In the genomic region with DNA sequence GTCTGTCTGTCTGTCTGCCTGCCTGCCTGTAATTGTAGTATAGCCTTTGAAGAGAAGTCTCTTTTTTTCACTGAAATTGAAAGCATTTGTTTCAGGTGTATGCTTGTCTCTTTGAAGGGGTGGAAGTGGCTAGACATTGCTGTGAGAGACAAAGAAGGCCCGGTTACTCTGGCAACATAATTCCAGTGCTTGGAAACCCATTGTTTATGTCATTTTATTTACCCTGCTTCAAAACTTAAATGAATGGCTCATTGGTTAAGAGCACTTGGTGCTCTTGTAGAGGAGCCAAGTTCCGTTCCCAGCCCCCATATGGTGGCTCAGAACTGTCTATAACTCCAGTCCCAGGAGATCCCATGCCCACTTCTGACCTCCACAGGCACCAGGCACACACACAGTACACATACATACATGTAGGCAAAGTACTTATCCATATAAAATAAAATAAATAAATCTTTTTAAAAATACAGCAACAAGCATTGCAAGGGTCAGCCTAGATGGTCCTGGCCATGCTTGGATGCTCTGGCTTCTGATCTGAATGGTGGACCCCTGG, we compare ENCODE assay signal across 28 mouse cellular contexts.
DNase-seq lines count a peak whose midpoint lies in the region; ATAC-seq and TF ChIP-seq lines count a peak whose summit lies in the region.
"Had no signal": no experiment of that assay in that cellular context is flagged by ENCODE, and none has a peak within 500 bp of the region (broad histone marks: within the 10 kb centered on the region; RNA-seq: fewer than 3 reads in every experiment).

No protein-coding gene starts in this region.

- no peaks in the 10 kb centered on the region for H3K9me3 ChIP-seq in hindbrain, embryonic 12.5 days (replicated peaks)
- H3K9me3 ChIP-seq in hindbrain, embryonic 10.5 days: no peaks in the 10 kb centered on the region
- H3K9me3 ChIP-seq in midbrain, embryonic 14.5 days (ENCODE audit: control insufficient read depth, low read length): no peaks in the 10 kb centered on the region
- H3K9me3 ChIP-seq in midbrain, embryonic 11.5 days (ENCODE audit: control insufficient read depth, low read length): no peaks in the 10 kb centered on the region
- no peaks in the 10 kb centered on the region for H3K9me3 ChIP-seq in forebrain, embryonic 15.5 days
- H3K9me3 ChIP-seq: embryonic facial prominence, embryonic 13.5 days; liver, embryonic 13.5 days; megakaryocyte, embryonic 14.5 days; midbrain, embryonic 13.5 days; neural tube, embryonic 15.5 days; stomach, embryonic 15.5 days had no signal

- peaks cover 16% of the 10 kb centered on the region for H3K4me1 ChIP-seq in hindbrain, embryonic 12.5 days
- H3K4me1 ChIP-seq in hindbrain, embryonic 10.5 days (replicated peaks): peaks cover 25% of the 10 kb centered on the region
- H3K4me1 ChIP-seq in midbrain, embryonic 14.5 days (ENCODE audit: control insufficient read depth, insufficient read depth, low read length): peaks cover 19% of the 10 kb centered on the region
- H3K4me1 ChIP-seq in midbrain, embryonic 11.5 days (ENCODE audit: control insufficient read depth, insufficient read depth, low read length): no peaks in the 10 kb centered on the region; the same call in 1 of the 2 replicates
- peaks cover 37% of the 10 kb centered on the region for H3K4me1 ChIP-seq in forebrain, embryonic 15.5 days
- no peaks in the 10 kb centered on the region for H3K4me1 ChIP-seq in cerebellum, adult 2 months (ENCODE audit: control insufficient read depth, insufficient read depth, low read length)
- H3K4me1 ChIP-seq: liver, embryonic 13.5 days; megakaryocyte, embryonic 14.5 days had no signal

- 52% methylated on average over 2 of the region's 2 CpGs for WGBS in hindbrain, embryonic 12.5 days
- 63% methylated on average over 2 of the region's 2 CpGs for WGBS in hindbrain, embryonic 10.5 days
- 18% methylated on average over 2 of the region's 2 CpGs for WGBS in midbrain, embryonic 14.5 days
- WGBS in midbrain, embryonic 11.5 days: 34% methylated on average over 2 of the region's 2 CpGs
- WGBS in forebrain, embryonic 15.5 days: 11% methylated on average over 2 of the region's 2 CpGs
- 25% methylated on average over 2 of the region's 2 CpGs for WGBS in cerebellum, adult 2 months

- TF ChIP-seq CTCF in cerebellum, adult 2 months (IDR thresholded peaks at IDR 0.05; ENCODE audit: borderline replicate concordance, insufficient read depth, low read depth, low read length): no peak

- DNase-seq in hindbrain, embryonic 10.5 days (ENCODE audit: low spot score): no peak
- DNase-seq in midbrain, embryonic 14.5 days: peak; percentile 32
- no peak for DNase-seq in midbrain, embryonic 11.5 days (ENCODE audit: low spot score, missing footprints)
- DNase-seq in cerebellum, adult 2 months: no peak
- no peak for DNase-seq in urinary bladder, postnatal 4 days (ENCODE audit: low spot score in 2 of 2)
- DNase-seq in left cerebral cortex, postnatal 10 days (ENCODE audit: extremely low spot score in 1 of 2, low spot score in 2 of 2): no peak
- DNase-seq: adrenal gland, postnatal 36 days; cerebellum, adult 8-10 months; cerebellum, postnatal 25 days; gastrocnemius, postnatal 10 days; heart, postnatal 14 days; kidney, adult 8-10 months; kidney, postnatal 4 days; left cerebral cortex, postnatal 4 days; liver, embryonic 13.5 days; lung, adult 2 months; lung, postnatal 4 days; right cerebral cortex, postnatal 25 days had no signal

- no peaks in the 10 kb centered on the region for H3K27me3 ChIP-seq in hindbrain, embryonic 12.5 days
- no peaks in the 10 kb centered on the region for H3K27me3 ChIP-seq in hindbrain, embryonic 10.5 days (ENCODE audit: insufficient read depth, poor library complexity, severe bottlenecking)
- H3K27me3 ChIP-seq in midbrain, embryonic 14.5 days (ENCODE audit: control insufficient read depth, insufficient read depth, low read length): no peaks in the 10 kb centered on the region
- no peaks in the 10 kb centered on the region for H3K27me3 ChIP-seq in midbrain, embryonic 11.5 days (ENCODE audit: control insufficient read depth, insufficient read depth, low read length)
- H3K27me3 ChIP-seq in forebrain, embryonic 15.5 days: no peaks in the 10 kb centered on the region
- H3K27me3 ChIP-seq in cerebellum, adult 2 months (ENCODE audit: control insufficient read depth, insufficient read depth, low read length): no peaks in the 10 kb centered on the region; the same call in 1 of the 2 replicates
- H3K27me3 ChIP-seq: liver, embryonic 13.5 days; neural tube, embryonic 15.5 days; Patski had no signal

- H3K4me3 ChIP-seq in hindbrain, embryonic 12.5 days: no peak overlapping the region
- no peak overlapping the region for H3K4me3 ChIP-seq in hindbrain, embryonic 10.5 days
- H3K4me3 ChIP-seq in midbrain, embryonic 14.5 days (replicated peaks; ENCODE audit: low read depth, low read length): no peak overlapping the region
- H3K4me3 ChIP-seq in midbrain, embryonic 11.5 days (ENCODE audit: low read depth, low read length): no peak overlapping the region
- no peak overlapping the region for H3K4me3 ChIP-seq in forebrain, embryonic 15.5 days
- no peak overlapping the region for H3K4me3 ChIP-seq in cerebellum, adult 2 months (replicated peaks; ENCODE audit: insufficient read depth, low read depth, low read length)
- H3K4me3 ChIP-seq: embryonic facial prominence, embryonic 13.5 days; liver, embryonic 13.5 days; megakaryocyte, embryonic 14.5 days; midbrain, embryonic 13.5 days; neural tube, embryonic 15.5 days; stomach, embryonic 15.5 days had no signal

- H3K4me2 ChIP-seq in hindbrain, embryonic 12.5 days (replicated peaks): no peak overlapping the region
- H3K4me2 ChIP-seq in midbrain, embryonic 14.5 days (ENCODE audit: low read length): no peak overlapping the region
- H3K4me2 ChIP-seq in midbrain, embryonic 11.5 days: no peak overlapping the region
- H3K4me2 ChIP-seq in forebrain, embryonic 15.5 days (replicated peaks): no peak overlapping the region
- H3K4me2 ChIP-seq: embryonic facial prominence, embryonic 13.5 days; liver, embryonic 13.5 days; midbrain, embryonic 13.5 days; neural tube, embryonic 15.5 days; stomach, embryonic 15.5 days had no signal

- H3K27ac ChIP-seq in hindbrain, embryonic 12.5 days: no peak overlapping the region
- no peak overlapping the region for H3K27ac ChIP-seq in hindbrain, embryonic 10.5 days
- no peak overlapping the region for H3K27ac ChIP-seq in midbrain, embryonic 14.5 days (replicated peaks; ENCODE audit: low read depth, low read length)
- no peak overlapping the region for H3K27ac ChIP-seq in midbrain, embryonic 11.5 days (ENCODE audit: low read depth, low read length)
- peak overlapping the region; percentile 40; the same call in 1 of the 2 replicates for H3K27ac ChIP-seq in forebrain, embryonic 15.5 days (replicated peaks)
- H3K27ac ChIP-seq in cerebellum, adult 2 months (ENCODE audit: insufficient read depth, low read length): no peak overlapping the region
- H3K27ac ChIP-seq: embryonic facial prominence, embryonic 13.5 days; kidney, postnatal 0 days; liver, embryonic 13.5 days; midbrain, embryonic 13.5 days; neural tube, embryonic 15.5 days; stomach, embryonic 15.5 days had no signal

- 0 out of 2 replicates have a peak overlapping the region, but pooled peaks have one; percentile 14 for H3K9ac ChIP-seq in hindbrain, embryonic 12.5 days
- H3K9ac ChIP-seq in midbrain, embryonic 14.5 days (replicated peaks; ENCODE audit: low read length): no peak overlapping the region
- no peak overlapping the region for H3K9ac ChIP-seq in midbrain, embryonic 11.5 days (ENCODE audit: low read length)
- H3K9ac ChIP-seq in forebrain, embryonic 15.5 days (replicated peaks): no peak overlapping the region
- H3K9ac ChIP-seq: embryonic facial prominence, embryonic 13.5 days; liver, embryonic 13.5 days; midbrain, embryonic 13.5 days; neural tube, embryonic 15.5 days; stomach, embryonic 15.5 days had no signal

- H3K36me3 ChIP-seq in hindbrain, embryonic 12.5 days: no peaks in the 10 kb centered on the region
- H3K36me3 ChIP-seq in hindbrain, embryonic 10.5 days: no peaks in the 10 kb centered on the region
- H3K36me3 ChIP-seq in midbrain, embryonic 14.5 days (ENCODE audit: control insufficient read depth, insufficient read depth, low read length): no peaks in the 10 kb centered on the region
- H3K36me3 ChIP-seq in midbrain, embryonic 11.5 days (ENCODE audit: control insufficient read depth, insufficient read depth, low read length): no peaks in the 10 kb centered on the region
- no peaks in the 10 kb centered on the region for H3K36me3 ChIP-seq in forebrain, embryonic 15.5 days
- H3K36me3 ChIP-seq: embryonic facial prominence, embryonic 13.5 days; liver, embryonic 13.5 days; midbrain, embryonic 13.5 days; neural tube, embryonic 15.5 days; stomach, embryonic 15.5 days had no signal

- intact Hi-C loops in left cerebral cortex, postnatal 10 days (cut with DNase I): no loop called here

- ATAC-seq in hindbrain, embryonic 12.5 days (ENCODE audit: low FRiP score): no peak
- ATAC-seq in midbrain, embryonic 14.5 days (ENCODE audit: low FRiP score, low TSS enrichment): no peak
- no peak for ATAC-seq in midbrain, embryonic 11.5 days (ENCODE audit: low FRiP score)
- no peak for ATAC-seq in forebrain, embryonic 15.5 days (replicated peaks)
- ATAC-seq: intestine, embryonic 16.5 days; Patski had no signal

- no peak for TF ChIP-seq POLR2A in cerebellum, adult 2 months (IDR thresholded peaks at IDR 0.05; ENCODE audit: borderline replicate concordance, insufficient read depth, low read length)
